Mouse (Mus musculus) adrenal gland, adult 10 weeks (tissue): ENCODE measurements around the gene Gm9758. TPM values are rescaled to one million over a fixed set of nuclear protein-coding genes. Genes with fewer than 3 reads are reported as not detected.

Experiments
- polyA plus RNA-seq: library from polyadenylated mRNA; stranded (reverse); fragments of 350-450 nt; fragmentation: Illumina TruSeq; extraction: RNeasy Lipid Tissue Mini Kit (QIAGEN cat#74804); gene quantifications from one replicate; pipeline ENCODE4 v1.2.3, GENCODE M21; 2014; ENCODE audit warnings: low read depth, low replicate concordance

Gene Gm9758
- not detected for polyA plus RNA-seq

GRCm38 (mm10) chr5:14914799-14915198 is at the start of gene Gm9758:
TSS of gene Gm9758 (minus strand) at chr5:14914899.

GRCm38 (mm10) chr5:14938329-14938728 is 23.6 kb upstream of the Gm9758 start, which contains the start of gene Speer4e:
TSS of gene Speer4e (minus strand) at chr5:14938429.

Other genes with a start within 250 kb of the Gm9758 start
- not detected for gene Speer4e, start 23.5 kb upstream of the Gm9758 start, polyA plus RNA-seq
- gene Gm10354, start 64.0 kb upstream of the Gm9758 start, polyA plus RNA-seq, result not detected
- gene Gm17019, start 118.1 kb upstream of the Gm9758 start, polyA plus RNA-seq, result not detected